Mouse (Mus musculus) CH12.LX (cell line): ENCODE data around the gene Mid2. TPM values are rescaled to one million over a fixed set of nuclear protein-coding genes. Genes with fewer than 3 reads are reported as not detected.

Experiments used
- DNase-seq: peaks from one replicate; pipeline ENCODE4 v3.0.0-alpha.2; 2013; ENCODE audit errors: extremely low read depth
- H3K27ac ChIP-seq: 2 replicates; pipeline ENCODE4 v1.5.1; 2012; ENCODE audit warnings: low read depth, mild to moderate bottlenecking, control low read depth, moderate library complexity; ENCODE audit not compliant: insufficient read depth
- H3K27me3 ChIP-seq: replicated peaks from 2 replicates; pipeline ENCODE3; 2012; ENCODE audit warnings: inconsistent platforms
- H3K36me3 ChIP-seq, 2 experiments: replicated peaks in 1 of 2; 2 replicates each; pipeline versions ENCODE3 to v1.6.1; 2012; ENCODE audit warnings: inconsistent platforms in 1 of 2, low read length in 1 of 2, mild to moderate bottlenecking in 1 of 2, mixed read lengths in 1 of 2, moderate library complexity in 1 of 2; ENCODE audit not compliant: control insufficient read depth in 1 of 2, insufficient read depth in 1 of 2
- H3K4me1 ChIP-seq, 2 experiments: 2 replicates each; pipeline ENCODE4 v1.6.1; 2012; ENCODE audit warnings: inconsistent platforms in 1 of 2, moderate library complexity in 1 of 2; ENCODE audit not compliant: insufficient read depth in 2 of 2, control insufficient read depth in 1 of 2
- H3K4me2 ChIP-seq: 2 replicates; pipeline ENCODE4 v1.6.1; 2012; ENCODE audit warnings: low read depth, mild to moderate bottlenecking, control low read depth; ENCODE audit not compliant: poor library complexity, insufficient read depth, severe bottlenecking
- H3K4me3 ChIP-seq, 3 experiments: fragments of 150-350 bp in 1 of 3; sonication (generic) in 1 of 3; replicated peaks in 1 of 3; 2 replicates each; pipeline versions ENCODE3 to v1.5.1; 2011 to 2012; ENCODE audit warnings: low read depth in 2 of 3, low read length in 2 of 3, mild to moderate bottlenecking in 2 of 3, moderate library complexity in 2 of 3, control low read depth in 1 of 3, improper control_type of control experiment in 1 of 3, inconsistent platforms in 1 of 3, mixed read lengths in 1 of 3; ENCODE audit not compliant: poor library complexity in 1 of 3
- H3K79me2 ChIP-seq: replicated peaks from 2 replicates; pipeline ENCODE4 v1.6.1; 2012; ENCODE audit warnings: mild to moderate bottlenecking, moderate library complexity; ENCODE audit not compliant: control insufficient read depth, poor library complexity, insufficient read depth, severe bottlenecking; ENCODE audit errors: extremely low read depth
- H3K9ac ChIP-seq: 2 replicates; pipeline ENCODE4 v1.6.1; 2012; ENCODE audit warnings: low read depth, mild to moderate bottlenecking, control low read depth, moderate library complexity; ENCODE audit not compliant: insufficient read depth
- H3K9me3 ChIP-seq: replicated peaks from 2 replicates; pipeline ENCODE3; 2012; ENCODE audit warnings: low read length, inconsistent platforms, mixed read lengths
- BHLHE40 ChIP-seq: IDR thresholded peaks from 2 replicates; pipeline ENCODE4 v1.6.1; 2011; ENCODE audit warnings: mild to moderate bottlenecking, low read depth, low read length, improper control_type of control experiment
- CHD1 ChIP-seq: IDR thresholded peaks from 2 replicates; pipeline ENCODE4 v1.6.1; 2012; ENCODE audit warnings: low read depth, low read length, improper control_type of control experiment, inconsistent platforms
- CHD2 ChIP-seq: IDR thresholded peaks from 2 replicates; pipeline ENCODE4 v1.6.1; 2011; ENCODE audit warnings: low read length, improper control_type of control experiment
- CTCF ChIP-seq, 2 experiments: IDR thresholded peaks in 1 of 2; conservative IDR thresholded peaks in 1 of 2; 2 replicates each; pipeline ENCODE4 v1.5.1; 2011 to 2012; ENCODE audit warnings: low read depth in 2 of 2, low read length in 2 of 2, improper control_type of control experiment in 1 of 2, inconsistent platforms in 1 of 2, mild to moderate bottlenecking in 1 of 2, moderate library complexity in 1 of 2
- ELF1 ChIP-seq: IDR thresholded peaks from 2 replicates; pipeline ENCODE4 v1.6.1; 2014; ENCODE audit warnings: low read depth, mild to moderate bottlenecking, inconsistent platforms, low read length, improper control_type of control experiment
- EP300 ChIP-seq: IDR thresholded peaks from 2 replicates; pipeline ENCODE4 v1.6.1; 2011; ENCODE audit warnings: low read length, improper control_type of control experiment
- ETS1 ChIP-seq: conservative IDR thresholded peaks from 2 replicates; pipeline ENCODE4 v1.6.1; 2012; ENCODE audit warnings: low read depth, mild to moderate bottlenecking, inconsistent platforms, low read length, improper control_type of control experiment, moderate library complexity
- IRF4 ChIP-seq: IDR thresholded peaks from 2 replicates; pipeline ENCODE4 v1.6.1; 2014; ENCODE audit warnings: low read depth, mild to moderate bottlenecking, inconsistent platforms, low read length, improper control_type of control experiment
- JUND ChIP-seq: conservative IDR thresholded peaks from 2 replicates; pipeline ENCODE4 v1.6.1; 2011; ENCODE audit warnings: low read depth, low read length, improper control_type of control experiment
- MAFK ChIP-seq: IDR thresholded peaks from 2 replicates; pipeline ENCODE4 v1.6.1; 2011; ENCODE audit warnings: low read length, improper control_type of control experiment; ENCODE audit not compliant: insufficient replicate concordance
- MAX ChIP-seq: IDR thresholded peaks from 2 replicates; pipeline ENCODE4 v1.6.1; 2011; ENCODE audit warnings: low read length, improper control_type of control experiment
- MAZ ChIP-seq: IDR thresholded peaks from 2 replicates; pipeline ENCODE4 v1.6.1; 2012; ENCODE audit warnings: low read depth, mild to moderate bottlenecking, inconsistent platforms, low read length, improper control_type of control experiment, moderate library complexity
- MXI1 ChIP-seq: IDR thresholded peaks from 2 replicates; pipeline ENCODE4 v1.6.1; 2011; ENCODE audit warnings: mild to moderate bottlenecking, low read depth, low read length, improper control_type of control experiment
- MYC ChIP-seq: IDR thresholded peaks from 2 replicates; pipeline ENCODE4 v1.6.1; 2011; ENCODE audit warnings: low read depth, mild to moderate bottlenecking, improper control_type of control experiment, low read length
- NRF1 ChIP-seq: IDR thresholded peaks from 2 replicates; pipeline ENCODE4 v1.6.1; 2014; ENCODE audit warnings: low read depth, mild to moderate bottlenecking, inconsistent platforms, low read length, improper control_type of control experiment, moderate library complexity
- PAX5 ChIP-seq: IDR thresholded peaks from 2 replicates; pipeline ENCODE4 v1.6.1; 2012; ENCODE audit warnings: low read length, inconsistent platforms, mixed read lengths
- POLR2A ChIP-seq: IDR thresholded peaks from 2 replicates; pipeline ENCODE4 v1.6.1; 2011; ENCODE audit warnings: low read depth, mild to moderate bottlenecking, improper control_type of control experiment, low read length
- SIN3A ChIP-seq: IDR thresholded peaks from 2 replicates; pipeline ENCODE4 v1.6.1; 2012; ENCODE audit warnings: low read length, improper control_type of control experiment, inconsistent platforms
- SMC3 ChIP-seq: IDR thresholded peaks from 2 replicates; pipeline ENCODE4 v1.6.1; 2011; ENCODE audit warnings: low read depth, low read length, improper control_type of control experiment
- TBP ChIP-seq: conservative IDR thresholded peaks from 2 replicates; pipeline ENCODE4 v1.6.1; 2011; ENCODE audit warnings: low read depth, low read length, improper control_type of control experiment
- UBTF ChIP-seq: IDR thresholded peaks from 2 replicates; pipeline ENCODE4 v1.6.1; 2012; ENCODE audit warnings: low read depth, mild to moderate bottlenecking, inconsistent platforms, low read length, improper control_type of control experiment, moderate library complexity
- USF1 ChIP-seq: IDR thresholded peaks from 2 replicates; pipeline ENCODE4 v1.6.1; 2014; ENCODE audit warnings: low read depth, mild to moderate bottlenecking, inconsistent platforms, low read length, improper control_type of control experiment
- ZKSCAN1 ChIP-seq: IDR thresholded peaks from 2 replicates; pipeline ENCODE4 v1.6.1; 2012; ENCODE audit warnings: low read depth, inconsistent platforms, low read length, improper control_type of control experiment, borderline replicate concordance
- ZNF384 ChIP-seq: IDR thresholded peaks from 2 replicates; pipeline ENCODE4 v1.6.1; 2012; ENCODE audit warnings: low read depth, low read length, improper control_type of control experiment, inconsistent platforms
- dilution Hi-C: fragments of 300-500 bp; cut with MboI; formaldehyde crosslinking; loops from 2 replicates; pipeline ENCODE4 v1.14.3; 2020; ENCODE audit warnings: low sequenced_read_pairs; ENCODE audit not compliant: extremely low pct_unique_long_range_greater_than_20kb, extremely low pct_ligation_motif_present
- in situ Hi-C: fragments of 300-500 bp; cut with MboI; formaldehyde crosslinking; loops from 3 replicates; pipeline ENCODE4 v1.14.3; 2019; ENCODE audit warnings: low sequenced_read_pairs, low pct_ligation_motif_present, low pct_unique_long_range_greater_than_20kb, mixed read lengths
- polyA plus RNA-seq: library from polyadenylated mRNA; unstranded; fragments of >175 nt; gene quantifications from 2 replicates; pipeline ENCODE4 v1.2.1, GENCODE M21; 2012; ENCODE audit warnings: low read depth; ENCODE audit not compliant: insufficient read length
- total RNA-seq, 2 experiments: library from RNA; depleted of rRNA; stranded (reverse); fragments of 300-350 nt in 1 of 2; fragments of >200 nt in 1 of 2; gene quantifications; 2 replicates each; pipeline ENCODE4 v1.2.3; 2012 to 2014

Gene Mid2
- total and polyA plus RNA-seq, 3 experiments = 4.3 to 8.7 (median 5.4) TPM

- Histone ChIP-seq H3K4me1 (peaks cover 0 to 17% of the 10 kb centered on the region in 2 experiments; a peak in 2 of 4 replicates), H3K79me2 (no peaks in the 10 kb centered on the region; the same call in 1 of the 2 replicates), H3K9ac (peak overlapping the region; percentile 85), H3K4me3 (peak overlapping the region; percentile 48 to 88 (median 60)), H3K9me3 (no peaks in the 10 kb centered on the region), H3K4me2 (peak overlapping the region; percentile 60), H3K27ac (no peak overlapping the region), H3K36me3 (no peaks in the 10 kb centered on the region)
- no peak for DNase-seq
- in situ Hi-C loops = no loop called here
- TF ChIP-seq TBP = no peak
- no peak for TF ChIP-seq MXI1
- 0 out of 2 replicates have a peak, but pooled peaks have one; percentile 19 for TF ChIP-seq UBTF
- TF ChIP-seq POLR2A = no peak
- TF ChIP-seq, all 38 proteins: peak for 1
- no peaks in the 10 kb centered on the region for H3K27me3 ChIP-seq
- dilution Hi-C loops = no loop called here
Measured at GRCm38 (mm10) chrX:140665242-140665810, 927 bp downstream of the Mid2 start.

- Histone ChIP-seq H3K27me3 (no peaks in the 10 kb centered on the region), H3K9me3 (no peaks in the 10 kb centered on the region), H3K27ac (no peak overlapping the region), H3K4me2 (no peak overlapping the region), H3K9ac (no peak overlapping the region), H3K79me2 (no peaks in the 10 kb centered on the region), H3K4me3 (no peak overlapping the region), H3K36me3 (peaks cover 9 to 13% of the 10 kb centered on the region in 2 experiments), H3K4me1 (peaks cover 0 to 5% of the 10 kb centered on the region in 2 experiments; a peak in 1 of 4 replicates)
- dilution Hi-C loops = no loop called here
- in situ Hi-C loops = no loop called here
- DNase-seq = no peak
- TF ChIP-seq PAX5 = no peak
- no peak for TF ChIP-seq MYC
- TF ChIP-seq USF1 = no peak
- TF ChIP-seq SIN3A = no peak
- no peak for TF ChIP-seq BHLHE40
- TF ChIP-seq ZNF384 = no peak
- no peak for TF ChIP-seq ZKSCAN1
- no peak for TF ChIP-seq CHD2
- no peak for TF ChIP-seq MAZ
- TF ChIP-seq NRF1 = no peak
- TF ChIP-seq CTCF (conservative IDR thresholded peaks at IDR 0.05 in 1 of 2, IDR thresholded peaks at IDR 0.05 in 1 of 2; ENCODE audit: low read depth in 2 of 2, low read length in 2 of 2) = no peak
Measured at GRCm38 (mm10) chrX:140675444-140675843, 11.0 kb downstream of the Mid2 start.

- Histone ChIP-seq H3K4me3 (no peak overlapping the region), H3K9me3 (no peaks in the 10 kb centered on the region), H3K4me1 (no peaks in the 10 kb centered on the region), H3K36me3 (no peaks in the 10 kb centered on the region), H3K4me2 (no peak overlapping the region), H3K27me3 (no peaks in the 10 kb centered on the region), H3K9ac (no peak overlapping the region), H3K27ac (no peak overlapping the region), H3K79me2 (no peaks in the 10 kb centered on the region)
- in situ Hi-C loops (no loop called here), dilution Hi-C loops (no loop called here)
- no peak for TF ChIP-seq ETS1
- TF ChIP-seq SIN3A = no peak
- TF ChIP-seq SMC3 = no peak
- no peak for TF ChIP-seq MAZ
- no peak for TF ChIP-seq CHD1
- TF ChIP-seq ZKSCAN1 = no peak
- no peak for TF ChIP-seq MAX
- TF ChIP-seq TBP = no peak
- no peak for TF ChIP-seq EP300
- no peak for TF ChIP-seq IRF4
- TF ChIP-seq CHD2 = no peak
- no peak for TF ChIP-seq USF1
- TF ChIP-seq MAFK = no peak
- no peak for TF ChIP-seq JUND
- TF ChIP-seq ELF1 = no peak
- no peak for DNase-seq
Measured at GRCm38 (mm10) chrX:140688335-140688734, 23.9 kb downstream of the Mid2 start.
